Mouse (Mus musculus) heart, adult 8-10 months (tissue): Measurements from ENCODE around the gene Gga1. TPM values are rescaled to one million over a fixed set of nuclear protein-coding genes. Genes with fewer than 3 reads are reported as not detected.

Experiments used
- DNase-seq: peaks from one replicate; pipeline ENCODE4 v3.0.0; 2022; ENCODE audit warnings: low spot score
- microRNA-seq: library from miRNA; unstranded; fragments of <30 nt; microRNA quantifications from one replicate; pipeline ENCODE4 v1.2.0, GENCODE M21; 2022
- total RNA-seq, 4 experiments: library from RNA; stranded (reverse); gene quantifications; 2 replicates each; pipeline ENCODE4 v1.2.4; 2022

Gga1 gene
- total RNA-seq, 4 experiments from 2014 or later: 44.8 to 49.1 (median 46.3) TPM

- no peak for DNase-seq
These were observed 59.4 kb downstream of the Gga1 start for GRCm38 (mm10) chr15:78936403-78936802.

GRCm38 (mm10) chr15:78937311-78937710 is 60.3 kb downstream of the Gga1 start:
- no peak for DNase-seq

DNA sequence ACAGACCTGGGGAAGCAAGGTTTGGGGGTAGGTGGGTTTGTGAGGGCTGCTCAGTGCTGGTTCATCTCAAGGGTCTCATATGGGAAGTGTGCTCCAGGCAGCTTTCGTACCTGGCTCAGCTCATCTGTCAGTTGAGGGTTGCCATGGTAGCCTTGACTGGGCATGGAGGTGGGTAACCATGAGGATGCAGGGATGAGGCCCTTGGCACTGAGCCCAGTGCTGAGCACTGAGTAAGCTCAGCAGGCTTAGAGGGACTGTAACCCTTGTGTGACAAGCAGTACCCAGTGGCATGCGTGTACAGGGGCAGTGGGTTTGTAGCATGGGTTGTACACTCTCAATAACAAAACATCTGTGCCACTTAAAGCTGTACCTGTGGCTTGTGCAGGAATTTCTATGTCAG is 61.0 kb downstream of the Gga1 start:
- DNase-seq: no peak

GRCm38 (mm10) chr15:78940325-78940724 is 63.3 kb downstream of the Gga1 start:
- no peak for DNase-seq

DNA sequence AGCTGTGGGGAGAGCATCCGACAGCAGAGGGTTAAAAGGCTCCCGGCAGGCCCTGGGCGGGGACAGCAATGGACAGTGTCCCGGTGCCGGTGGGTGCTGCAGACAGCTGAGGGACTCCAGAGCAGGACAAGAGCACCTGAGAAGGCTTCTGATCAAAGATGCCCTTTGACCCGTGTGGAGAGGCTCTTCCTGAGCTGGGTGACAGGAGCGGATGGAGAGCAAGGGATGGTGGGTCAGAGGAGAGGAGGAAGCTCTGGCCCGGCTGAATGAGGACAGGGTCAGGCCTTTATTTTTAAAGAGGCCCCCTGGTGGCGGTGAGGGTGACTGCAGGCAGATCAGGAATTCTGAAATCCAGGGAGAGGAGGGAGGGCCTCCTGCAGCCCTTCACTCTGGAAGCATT is 65.7 kb downstream of the Gga1 start:
- DNase-seq: peak; percentile 82

Small RNA genes within 50 kb of the gene (microRNA-seq; reads per million reads assigned to microRNA genes)
- gene Mir6955: not detected

Other genes starting within 250 kb of the Gga1 start
- 1 to 10 TPM; 1.9 to 4.4 (median 2.5) TPM for gene Elfn2, start 158.4 kb upstream of the Gga1 start, total RNA-seq
- gene Mfng, start 103.7 kb upstream of the Gga1 start, total RNA-seq: 10 to 100 TPM in 1 of 4 experiments, 1 to 10 TPM in 3; 7.5 to 11.4 (median 9.5) TPM
- gene Card10, start 74.1 kb upstream of the Gga1 start, total RNA-seq: 10 to 100 TPM; 14.3 to 16.1 (median 15.2) TPM
- 10 to 100 TPM; 30.5 to 40.3 (median 39.1) TPM for gene Cdc42ep1, start 34.6 kb upstream of the Gga1 start, total RNA-seq
- under 1 TPM in 1 of 4 experiments, not detected in 3; 0.65 TPM for gene Lgals2, start 21.7 kb upstream of the Gga1 start, total RNA-seq
- not detected for gene Gm49510, start 22.5 kb downstream of the Gga1 start, total RNA-seq
- gene Sh3bp1, start 22.6 kb downstream of the Gga1 start, total RNA-seq: 1 to 10 TPM; 2.6 to 6.3 (median 4.1) TPM
- 1 to 10 TPM in 2 of 4 experiments, under 1 TPM in 2; 0.69 to 1.0 (median 0.88) TPM for gene Pdxp, start 36.7 kb downstream of the Gga1 start, total RNA-seq
- gene Lgals1, start 49.5 kb downstream of the Gga1 start, total RNA-seq: 100 to 1,000 TPM; 175 to 339 (median 222) TPM
- 10 to 100 TPM; 14.7 to 17.9 (median 17.1) TPM for gene Nol12, start 57.7 kb downstream of the Gga1 start, total RNA-seq
- gene Triobp, start 70.5 kb downstream of the Gga1 start, total RNA-seq: 10 to 100 TPM; 30.2 to 31.3 (median 31.0) TPM
- 10 to 100 TPM; 64.1 to 92.7 (median 77.5) TPM for gene H1f0, start 151.3 kb downstream of the Gga1 start, total RNA-seq
- not detected for gene Galr3, start 164.7 kb downstream of the Gga1 start, total RNA-seq
- gene Ankrd54, start 185.7 kb downstream of the Gga1 start, total RNA-seq: 1 to 10 TPM; 6.3 to 8.0 (median 7.6) TPM
- 10 to 100 TPM; 70.2 to 76.0 (median 74.9) TPM for gene Eif3l, start 198.0 kb downstream of the Gga1 start, total RNA-seq
- 10 to 100 TPM; 41.2 to 42.2 (median 41.5) TPM for gene Micall1, start 231.7 kb downstream of the Gga1 start, total RNA-seq